Mouse (Mus musculus) spleen, adult 2 months (tissue): ENCODE data around the gene Ikzf1. TPM values are rescaled to one million over a fixed set of nuclear protein-coding genes. Genes with fewer than 3 reads are reported as not detected.

Experiments
- DNase-seq, 2 experiments: peaks; one replicate each; pipeline versions ENCODE4 v3.0.0 to v3.0.0-alpha.2; 2012 to 2021; ENCODE audit warnings: low spot score in 2 of 2, low read depth in 1 of 2
- H3K27ac ChIP-seq: fragments of 200-500 bp; 2 replicates; pipeline ENCODE4 v1.5.1; 2012; ENCODE audit warnings: low read length, inconsistent platforms; ENCODE audit not compliant: insufficient read depth
- H3K27me3 ChIP-seq: fragments of 200-500 bp; 2 replicates; pipeline ENCODE4 v1.6.1; 2012; ENCODE audit warnings: mild to moderate bottlenecking, moderate library complexity, low read length, inconsistent platforms; ENCODE audit not compliant: control insufficient read depth, insufficient read depth
- H3K36me3 ChIP-seq: fragments of 200-500 bp; 2 replicates; pipeline ENCODE4 v1.6.1; 2012; ENCODE audit warnings: mild to moderate bottlenecking, low read length, inconsistent platforms; ENCODE audit not compliant: control insufficient read depth, insufficient read depth
- H3K4me1 ChIP-seq: fragments of 200-500 bp; 2 replicates; pipeline ENCODE4 v1.6.1; 2011; ENCODE audit warnings: inconsistent platforms; ENCODE audit not compliant: control insufficient read depth, insufficient read depth, insufficient read length
- H3K4me3 ChIP-seq: fragments of 200-500 bp; 2 replicates; pipeline ENCODE4 v1.5.1; 2011; ENCODE audit warnings: mild to moderate bottlenecking, inconsistent platforms; ENCODE audit not compliant: insufficient read depth, insufficient read length; ENCODE audit errors: extremely low read depth
- CTCF ChIP-seq: fragments of 200-500 bp; IDR thresholded peaks from 2 replicates; pipeline ENCODE4 v1.5.1; 2011; ENCODE audit warnings: mild to moderate bottlenecking, inconsistent platforms; ENCODE audit not compliant: insufficient read depth, insufficient read length, insufficient replicate concordance; ENCODE audit errors: extremely low read depth
- POLR2A ChIP-seq: fragments of 200-500 bp; IDR thresholded peaks from 2 replicates; pipeline ENCODE4 v1.6.1; 2011; ENCODE audit warnings: low read depth, low read length, inconsistent platforms
- WGBS: fragments of 180-500 bp; shearing (Covaris S2); methylation state at CpG from one replicate; pipeline ENCODE4 v1.1.7; 2018; 5-methylcytosine and 5-hydroxymethylcytosine counted together
- polyA plus RNA-seq: library from polyadenylated mRNA; depleted of rRNA; stranded (reverse); fragments of >200 nt; gene quantifications from 2 replicates; pipeline ENCODE4 v1.2.3, GENCODE M21; 2012

The Ikzf1 gene
- polyA plus RNA-seq, 1 experiment: 258 TPM

DNA sequence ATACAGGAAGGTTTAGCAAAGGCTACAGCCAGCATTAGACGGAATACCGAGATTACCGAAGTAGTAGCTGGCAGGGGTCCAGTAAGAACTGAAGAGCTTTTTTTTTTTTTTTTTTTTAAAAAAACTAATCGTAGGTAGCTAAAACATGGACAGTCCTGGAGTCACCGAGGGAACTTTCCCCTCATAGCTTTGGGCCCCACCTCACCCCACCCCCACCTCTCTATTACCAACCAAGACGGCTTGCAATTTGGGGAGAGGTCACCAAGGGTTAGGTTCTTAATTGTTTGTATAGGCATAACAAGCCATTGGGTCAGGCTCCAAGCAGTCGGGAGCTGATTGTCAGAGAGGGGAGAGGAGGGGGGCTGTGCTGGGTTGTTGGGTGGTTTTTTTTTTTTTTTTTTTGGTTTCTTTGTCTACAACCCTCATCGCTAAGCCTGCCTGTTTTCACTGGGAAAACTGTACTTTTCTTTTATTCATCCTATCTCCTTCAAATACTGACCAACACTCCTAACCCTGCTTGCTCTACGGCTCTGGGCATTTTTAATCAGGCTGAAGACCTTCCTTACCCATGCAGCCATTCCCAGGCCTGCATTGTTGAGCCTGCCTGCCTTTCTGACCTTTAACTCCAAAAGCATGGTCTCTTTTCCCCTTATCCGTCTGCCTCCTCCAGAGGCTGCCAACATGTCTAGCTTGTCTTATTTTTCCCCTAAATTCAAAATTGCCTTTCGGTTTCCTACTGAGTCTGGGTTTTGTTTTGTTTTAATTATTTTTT lies 124.8 kb downstream of the Ikzf1 start:
- peak overlapping the region; percentile 90 for H3K4me3 ChIP-seq
- WGBS: 24% methylated on average over 11 of the region's 11 CpGs
- no peak for DNase-seq

DNA sequence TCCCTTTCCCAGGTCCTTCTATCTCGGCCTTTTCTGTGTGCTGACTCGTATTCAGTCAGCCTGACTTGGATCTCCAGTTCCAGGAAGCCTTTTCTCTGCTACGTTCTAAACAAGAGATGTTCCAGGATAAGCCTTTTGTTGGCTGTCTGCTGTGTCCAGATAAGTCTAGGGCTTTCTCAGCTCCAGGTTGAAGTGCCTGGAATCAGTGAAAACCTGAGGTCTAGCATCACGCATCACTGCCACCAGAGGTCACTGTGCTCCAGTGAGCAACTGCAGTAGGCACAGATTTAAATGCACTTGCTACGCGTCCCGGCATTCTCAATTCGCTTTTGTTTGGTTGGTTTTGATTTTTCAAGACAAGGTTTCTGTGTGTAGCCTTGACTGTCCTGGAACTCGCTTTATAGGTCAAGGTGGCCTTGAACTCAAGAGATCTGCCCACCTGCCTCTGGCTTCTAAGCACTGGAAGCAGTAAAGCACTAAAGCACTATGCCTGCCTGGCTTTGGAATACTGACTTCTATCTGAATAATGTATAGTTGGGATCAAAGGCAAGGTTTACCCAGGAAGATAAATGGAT lies 127.2 kb downstream of the Ikzf1 start:
- Histone ChIP-seq H3K4me1 (peaks cover 4% of the 10 kb centered on the region; the same call in 1 of the 2 replicates), H3K27ac (no peak overlapping the region), H3K4me3 (no peak overlapping the region), H3K27me3 (no peaks in the 10 kb centered on the region), H3K36me3 (no peaks in the 10 kb centered on the region)
- TF ChIP-seq POLR2A: no peak
- TF ChIP-seq CTCF: peak; percentile 77; the same call in 1 of the 2 replicates
- DNase-seq: peak; percentile 47 to 66
- 18% methylated on average over 9 of the region's 9 CpGs for WGBS

More for the DNA sequence above, 124.8 kb downstream of the Ikzf1 start:
- Histone ChIP-seq H3K36me3 (peaks cover 1% of the 10 kb centered on the region; the same call in 1 of the 2 replicates), H3K4me1 (peaks cover 4% of the 10 kb centered on the region; the same call in 1 of the 2 replicates), H3K27me3 (no peaks in the 10 kb centered on the region), H3K27ac (peak overlapping the region; percentile 90)
- TF ChIP-seq CTCF (no peak), POLR2A (no peak)

DNA sequence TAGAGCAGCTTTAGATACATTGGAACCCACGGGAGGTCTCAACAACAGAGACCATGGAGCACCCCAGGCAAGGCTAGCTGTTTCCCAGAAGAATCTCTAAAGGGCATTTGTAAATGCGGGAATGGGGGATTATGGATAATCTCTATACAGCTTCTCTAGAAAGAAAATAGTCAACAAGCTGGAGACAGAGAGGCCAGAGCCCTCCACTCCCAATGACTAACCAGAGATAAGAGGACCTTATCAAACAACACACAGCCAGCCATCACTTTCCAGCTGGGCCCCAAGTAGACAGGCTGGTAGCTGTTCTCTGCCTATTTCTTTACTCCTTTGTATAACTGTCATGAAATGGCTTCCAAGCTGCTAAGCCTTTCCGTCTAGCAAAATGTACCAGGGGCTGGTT lies 130.9 kb downstream of the Ikzf1 start:
- TF ChIP-seq POLR2A (no peak), CTCF (no peak)
- DNase-seq: no peak
- Histone ChIP-seq H3K4me1 (peaks cover 2% of the 10 kb centered on the region; the same call in 1 of the 2 replicates), H3K27ac (no peak overlapping the region), H3K36me3 (no peaks in the 10 kb centered on the region), H3K27me3 (no peaks in the 10 kb centered on the region), H3K4me3 (no peak overlapping the region)
- 81% methylated on average over 3 of the region's 3 CpGs for WGBS

DNA sequence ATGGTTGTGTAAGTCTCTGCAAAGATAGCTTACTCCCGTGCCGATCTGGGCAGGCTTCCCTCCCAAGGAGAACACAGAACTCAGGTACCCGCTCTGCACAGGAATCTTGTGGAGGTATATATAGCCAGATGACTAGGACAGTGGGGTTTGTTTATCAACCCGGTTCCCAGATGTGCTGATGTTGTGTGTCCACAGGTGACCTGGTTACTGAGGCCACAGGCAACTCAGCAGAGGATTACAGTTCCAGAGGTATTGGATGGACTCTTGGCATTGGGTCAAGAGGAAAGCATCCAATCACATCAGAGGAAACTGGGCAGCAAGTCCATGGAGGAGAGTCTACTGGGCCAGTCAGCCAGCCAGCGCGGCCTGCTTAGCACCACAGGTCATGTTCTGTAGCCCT lies 134.0 kb downstream of the Ikzf1 start:
- DNase-seq: no peak
- no peak overlapping the region for H3K4me3 ChIP-seq
- no peaks in the 10 kb centered on the region for H3K4me1 ChIP-seq
- no peak overlapping the region for H3K27ac ChIP-seq
- no peaks in the 10 kb centered on the region for H3K27me3 ChIP-seq
- H3K36me3 ChIP-seq: no peaks in the 10 kb centered on the region
- no peak for TF ChIP-seq POLR2A
- TF ChIP-seq CTCF: no peak
- 92% methylated on average over 6 of the region's 6 CpGs for WGBS

DNA sequence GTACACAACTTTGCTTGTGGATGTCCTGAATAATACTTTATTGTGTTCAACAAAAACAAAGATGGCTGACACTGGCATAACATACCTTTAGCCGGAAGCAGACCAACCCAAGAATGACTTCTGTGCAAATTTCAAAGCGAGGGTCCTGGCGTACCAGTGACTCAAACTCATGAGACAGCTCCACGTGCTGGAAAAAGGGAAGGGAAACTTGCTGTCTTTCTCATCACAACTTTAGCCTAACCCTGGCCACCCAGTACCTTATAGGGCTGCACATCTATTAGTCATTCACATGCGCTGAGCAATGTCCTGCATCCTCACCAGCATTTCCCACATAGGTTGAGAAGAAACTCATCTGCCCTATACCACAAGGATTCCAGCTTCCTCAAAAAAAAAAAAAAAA lies 134.4 kb downstream of the Ikzf1 start:
- no peak overlapping the region for H3K27ac ChIP-seq
- no peak for DNase-seq

DNA sequence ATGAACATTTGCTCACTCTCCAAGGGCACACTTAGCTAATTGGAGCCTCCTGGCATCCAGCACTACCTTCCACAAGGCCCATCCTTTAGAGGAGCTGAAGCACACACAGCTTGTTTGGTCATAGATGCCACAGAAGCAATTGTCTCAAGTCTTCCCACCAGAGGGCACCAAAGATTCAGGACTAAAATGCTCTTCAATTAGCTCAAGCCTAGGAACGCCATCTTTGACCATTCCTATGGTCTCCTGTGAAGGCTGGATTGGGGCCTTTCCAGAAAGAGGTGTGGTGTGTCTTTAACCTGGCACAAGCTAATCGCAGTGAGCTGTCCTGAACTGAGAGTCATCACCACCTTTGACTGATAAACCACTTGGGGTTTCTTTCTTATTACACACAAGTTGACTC lies 135.4 kb downstream of the Ikzf1 start:
- Histone ChIP-seq H3K27ac (no peak overlapping the region), H3K4me1 (no peaks in the 10 kb centered on the region), H3K27me3 (no peaks in the 10 kb centered on the region), H3K36me3 (no peaks in the 10 kb centered on the region), H3K4me3 (no peak overlapping the region)
- whole genome bisulfite sequencing: 12% methylated on average over 2 of the region's 2 CpGs
- peak; percentile 59 for DNase-seq
- no peak for TF ChIP-seq POLR2A
- peak; percentile 47; the same call in 1 of the 2 replicates for TF ChIP-seq CTCF

More for the DNA sequence above, 134.4 kb downstream of the Ikzf1 start:
- Histone ChIP-seq H3K36me3 (no peaks in the 10 kb centered on the region), H3K4me3 (no peak overlapping the region), H3K4me1 (no peaks in the 10 kb centered on the region), H3K27me3 (no peaks in the 10 kb centered on the region)
- no peak for TF ChIP-seq POLR2A
- TF ChIP-seq CTCF: no peak
- 78% methylated on average over 5 of the region's 5 CpGs for WGBS

DNA sequence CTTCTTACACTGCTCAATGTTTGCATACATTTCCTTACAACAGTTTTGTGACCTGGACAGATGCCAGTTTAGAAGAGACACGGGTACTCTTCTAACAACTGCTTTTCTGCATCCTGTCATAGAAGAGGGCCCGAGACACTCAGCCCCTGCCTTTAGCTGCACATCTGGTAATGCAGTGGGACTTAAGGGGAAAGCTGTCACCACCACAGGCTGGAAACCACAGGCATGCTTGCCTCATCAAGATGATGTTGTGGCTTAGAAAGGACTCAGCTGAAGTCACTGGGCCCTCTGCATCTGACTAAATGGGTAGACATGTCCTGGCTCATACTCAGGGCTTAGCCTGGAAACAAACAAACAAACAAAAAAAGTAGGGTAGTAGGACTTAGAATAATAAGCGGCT lies 135.9 kb downstream of the Ikzf1 start:
- no peak for DNase-seq
- Histone ChIP-seq H3K36me3 (no peaks in the 10 kb centered on the region), H3K4me3 (no peak overlapping the region), H3K27me3 (no peaks in the 10 kb centered on the region), H3K4me1 (no peaks in the 10 kb centered on the region), H3K27ac (no peak overlapping the region)
- WGBS: 45% methylated on average over 3 of the region's 3 CpGs
- TF ChIP-seq CTCF (no peak), POLR2A (no peak)
